Mouse (Mus musculus): Measurements from ENCODE around the gene Anks3. TPM values are rescaled to one million over a fixed set of nuclear protein-coding genes. Genes with fewer than 3 reads are reported as not detected.

Anks3 gene
- polyA plus RNA-seq, 1 experiment from 2014 or later: 60.0 TPM

DNA sequence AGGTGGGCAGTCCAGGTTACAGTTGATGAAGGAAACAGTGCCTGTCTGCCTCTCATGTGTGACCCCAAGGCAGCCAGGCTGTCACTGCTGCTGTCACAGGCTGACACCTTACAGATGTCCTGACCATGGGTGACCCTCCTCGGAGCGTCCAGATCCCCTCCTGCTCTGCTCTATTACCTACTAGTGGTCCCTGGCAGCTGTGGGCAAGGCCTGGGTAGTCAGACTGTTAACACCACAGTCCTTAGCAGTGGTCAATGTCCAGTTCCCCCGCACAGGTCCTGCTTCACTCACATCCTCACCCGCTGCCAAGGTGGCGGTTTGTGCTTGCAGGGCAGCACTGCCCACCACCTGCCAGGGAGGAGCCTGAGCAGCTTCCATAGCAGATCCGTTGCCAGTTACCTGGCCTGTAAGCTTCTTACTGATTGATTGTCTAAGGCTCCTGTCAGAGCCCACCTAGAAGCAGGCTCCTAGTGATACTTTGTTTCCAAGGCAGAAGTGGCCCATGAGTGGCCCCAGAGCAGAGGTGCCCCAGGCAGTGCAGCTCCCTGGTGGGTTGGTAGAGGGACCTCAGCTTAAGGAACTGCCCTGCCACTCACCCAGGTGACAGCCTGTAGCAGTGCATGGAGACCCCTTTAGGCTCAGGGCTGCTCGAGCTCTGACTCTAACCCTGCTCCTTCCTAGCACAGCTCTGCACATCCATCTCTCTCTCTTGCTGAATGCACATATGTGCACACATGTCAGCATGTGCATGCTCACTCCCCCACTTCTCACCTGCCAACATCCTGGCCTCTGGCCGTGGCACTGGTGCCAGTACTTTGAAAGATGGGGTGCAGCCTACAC, 26.4 kb downstream of the Anks3 start:
- no peaks in the 10 kb centered on the region for H3K9me3 ChIP-seq
- no peak for DNase-seq (ENCODE audit: low spot score)
- H3K4me1 ChIP-seq (replicated peaks): peaks cover 22% of the 10 kb centered on the region
- no peaks in the 10 kb centered on the region for H3K27me3 ChIP-seq (ENCODE audit: insufficient read depth, poor library complexity, severe bottlenecking)
- no peak overlapping the region for H3K4me3 ChIP-seq
- peaks cover 80% of the 10 kb centered on the region for H3K36me3 ChIP-seq
- H3K27ac ChIP-seq: no peak overlapping the region
- WGBS: 92% methylated on average over 8 of the region's 8 CpGs

DNA sequence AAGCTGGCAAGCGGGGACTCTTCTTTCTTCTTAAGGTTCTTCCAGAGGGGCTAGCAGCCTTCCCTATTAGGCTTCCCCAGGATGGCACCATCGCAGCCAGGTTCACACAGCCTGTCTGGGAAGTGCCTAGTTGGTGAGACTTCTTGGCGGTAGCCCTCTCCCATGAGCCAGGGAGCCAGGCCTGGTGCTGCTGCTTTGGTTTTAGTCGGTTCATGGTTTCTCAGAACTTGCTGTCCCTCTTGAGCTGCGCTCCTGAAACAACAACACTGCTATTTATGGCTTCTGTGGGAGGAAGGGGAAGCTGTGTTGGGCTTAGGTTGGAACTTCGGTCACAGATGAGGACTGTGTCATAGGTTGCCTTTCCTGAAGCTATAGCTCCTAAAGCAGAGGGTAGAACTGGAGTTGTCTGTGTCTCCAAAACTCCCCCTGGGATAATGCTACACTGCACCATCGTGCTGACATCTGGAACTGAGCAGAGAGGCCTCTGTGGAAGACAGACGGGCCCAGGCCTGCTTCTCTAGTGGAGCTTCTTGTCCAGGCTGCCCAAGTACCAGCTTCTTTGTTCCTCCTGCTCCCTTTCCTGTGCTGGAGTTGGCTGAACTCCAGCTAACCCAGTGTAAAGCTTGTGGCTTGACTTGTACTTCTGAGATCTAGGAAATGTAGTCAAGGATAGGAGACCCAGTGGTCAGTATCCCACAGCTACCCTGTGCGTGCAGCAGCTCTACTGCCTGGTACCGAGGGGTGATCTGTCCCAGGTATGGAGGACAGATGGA, 27.9 kb downstream of the Anks3 start:
- WGBS: 89% methylated on average over 10 of the region's 10 CpGs
- Histone ChIP-seq H3K4me3 (no peak overlapping the region), H3K9me3 (no peaks in the 10 kb centered on the region), H3K27ac (no peak overlapping the region), H3K36me3 (peaks cover 80% of the 10 kb centered on the region), H3K27me3 (ENCODE audit: insufficient read depth, poor library complexity, severe bottlenecking) (no peaks in the 10 kb centered on the region), H3K4me1 (replicated peaks) (peaks cover 22% of the 10 kb centered on the region)
- no peak for DNase-seq (ENCODE audit: low spot score)

DNA sequence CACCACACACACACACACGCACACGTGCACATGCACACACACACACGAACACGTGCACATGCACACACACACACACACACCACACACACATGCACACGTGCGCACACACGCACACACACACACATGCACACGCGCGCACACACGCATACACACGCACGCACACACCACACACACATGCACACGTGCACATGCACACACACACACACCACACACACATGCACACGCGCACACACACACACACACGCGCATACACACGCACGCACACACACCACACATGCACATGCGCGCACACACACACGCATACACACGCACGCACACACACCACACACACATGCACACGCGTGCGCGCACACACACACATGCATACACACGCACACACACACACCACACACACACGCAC, 28.6 kb downstream of the Anks3 start:
- peaks cover 80% of the 10 kb centered on the region for H3K36me3 ChIP-seq

DNA sequence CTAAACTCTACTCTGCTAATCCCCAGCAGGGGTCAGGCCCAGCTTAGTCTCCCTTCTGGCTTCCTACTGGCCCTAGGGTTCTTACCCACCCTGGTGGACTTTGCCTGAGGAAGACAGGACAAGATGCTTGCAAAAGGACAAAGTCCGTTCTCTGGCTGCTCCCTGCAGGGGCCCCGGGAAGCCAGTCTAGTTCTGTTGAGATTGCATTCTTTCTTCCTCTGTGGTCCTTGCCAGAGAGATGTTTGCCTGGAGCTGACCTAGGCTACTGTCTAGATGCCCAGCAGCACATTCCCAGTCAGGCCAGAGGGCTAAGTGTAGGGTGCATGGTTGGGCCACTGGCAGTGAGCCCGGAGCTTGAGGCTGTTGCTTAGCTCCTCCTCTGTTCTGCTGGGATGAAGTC, 31.6 kb downstream of the Anks3 start:
- H3K4me1 ChIP-seq (replicated peaks): no peaks in the 10 kb centered on the region
- no peak overlapping the region for H3K27ac ChIP-seq
- H3K9me3 ChIP-seq: no peaks in the 10 kb centered on the region
- H3K27me3 ChIP-seq (ENCODE audit: insufficient read depth, poor library complexity, severe bottlenecking): no peaks in the 10 kb centered on the region
- 85% methylated on average over 3 of the region's 3 CpGs for WGBS
- H3K4me3 ChIP-seq: no peak overlapping the region
- H3K36me3 ChIP-seq: peaks cover 100% of the 10 kb centered on the region
- no peak for DNase-seq (ENCODE audit: low spot score)

More for the DNA sequence above, 28.6 kb downstream of the Anks3 start:
- 96% methylated on average over 31 of the region's 31 CpGs for WGBS
- no peaks in the 10 kb centered on the region for H3K9me3 ChIP-seq
- H3K27me3 ChIP-seq (ENCODE audit: insufficient read depth, poor library complexity, severe bottlenecking): no peaks in the 10 kb centered on the region
- no peak overlapping the region for H3K4me3 ChIP-seq
- peaks cover 20% of the 10 kb centered on the region for H3K4me1 ChIP-seq (replicated peaks)
- DNase-seq (ENCODE audit: low spot score): no peak
- H3K27ac ChIP-seq: no peak overlapping the region

DNA sequence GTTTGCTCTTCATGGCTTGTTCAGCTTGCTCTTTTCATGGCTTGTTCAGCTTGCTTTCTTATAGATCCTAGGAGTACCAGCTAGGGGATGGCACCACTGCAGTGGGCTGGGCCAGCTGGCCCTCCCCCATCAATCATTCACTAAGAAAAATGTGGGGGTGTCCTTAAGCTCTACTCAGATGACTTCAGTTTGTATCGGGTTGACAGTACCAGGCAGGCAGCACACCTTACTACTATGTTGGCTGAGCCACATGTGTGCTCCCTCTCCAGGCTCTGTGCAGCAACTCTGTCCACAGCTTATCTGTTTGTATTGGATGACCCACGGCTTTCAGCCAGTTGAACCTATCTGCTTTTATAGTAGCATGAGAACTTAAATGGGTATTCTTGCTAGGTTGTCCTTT, 35.5 kb downstream of the Anks3 start:
- Histone ChIP-seq H3K36me3 (peaks cover 100% of the 10 kb centered on the region), H3K4me1 (replicated peaks) (no peaks in the 10 kb centered on the region), H3K4me3 (no peak overlapping the region), H3K27me3 (ENCODE audit: insufficient read depth, poor library complexity, severe bottlenecking) (no peaks in the 10 kb centered on the region), H3K27ac (no peak overlapping the region), H3K9me3 (no peaks in the 10 kb centered on the region)
- DNase-seq (ENCODE audit: low spot score): no peak
- WGBS: 94% methylated on average over 2 of the region's 2 CpGs

DNA sequence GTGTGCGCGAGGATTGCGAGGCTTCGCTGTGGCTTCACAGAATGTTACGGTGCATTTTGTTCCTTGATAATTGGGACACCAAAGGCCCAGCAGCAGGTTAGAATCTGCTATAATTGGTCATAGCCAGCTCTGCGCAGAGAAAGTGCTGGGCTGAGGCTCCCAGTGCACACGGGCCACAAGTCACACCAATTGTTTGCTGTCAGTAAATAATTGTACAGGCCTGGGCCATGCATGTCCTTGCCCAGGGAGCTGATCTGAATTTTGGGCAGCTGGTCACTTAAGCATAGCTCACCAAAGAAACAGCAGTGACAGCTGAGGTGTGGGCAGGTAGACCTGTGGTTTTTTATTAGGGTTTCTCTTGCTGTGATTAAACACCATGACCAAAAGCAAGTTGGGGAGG, 36.0 kb downstream of the Anks3 start:
- no peaks in the 10 kb centered on the region for H3K27me3 ChIP-seq (ENCODE audit: insufficient read depth, poor library complexity, severe bottlenecking)
- no peak for DNase-seq (ENCODE audit: low spot score)
- H3K27ac ChIP-seq: no peak overlapping the region
- H3K4me3 ChIP-seq: no peak overlapping the region
- no peaks in the 10 kb centered on the region for H3K9me3 ChIP-seq
- H3K4me1 ChIP-seq (replicated peaks): no peaks in the 10 kb centered on the region
- H3K36me3 ChIP-seq: peaks cover 100% of the 10 kb centered on the region
- 96% methylated on average over 7 of the region's 7 CpGs for WGBS

DNA sequence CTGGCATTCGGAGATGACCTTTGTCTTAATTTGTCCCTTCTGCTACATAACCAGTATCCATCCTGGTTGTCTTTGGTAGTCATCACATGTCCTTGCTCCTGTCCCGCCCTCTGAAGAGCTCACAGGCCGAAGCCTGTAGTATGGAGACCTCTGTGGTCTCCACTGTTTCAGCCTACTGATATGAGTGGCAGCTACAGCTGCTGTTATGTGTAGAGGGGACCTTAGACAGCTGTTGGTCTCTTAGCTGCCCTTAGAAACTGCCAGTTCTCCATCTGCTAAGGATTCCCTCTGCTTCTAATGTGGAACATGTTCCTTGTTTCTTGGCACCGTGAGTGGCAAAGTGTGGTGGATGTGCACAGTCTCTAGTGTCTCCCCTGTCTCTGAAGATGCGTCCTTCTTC, 40.0 kb downstream of the Anks3 start:
- H3K27me3 ChIP-seq (ENCODE audit: insufficient read depth, poor library complexity, severe bottlenecking): no peaks in the 10 kb centered on the region
- peaks cover 84% of the 10 kb centered on the region for H3K36me3 ChIP-seq
- H3K27ac ChIP-seq: no peak overlapping the region
- H3K4me1 ChIP-seq (replicated peaks): no peaks in the 10 kb centered on the region
- H3K9me3 ChIP-seq: no peaks in the 10 kb centered on the region
- no peak for DNase-seq (ENCODE audit: low spot score)
- H3K4me3 ChIP-seq: no peak overlapping the region
- 95% methylated on average over 5 of the region's 5 CpGs for WGBS

DNA sequence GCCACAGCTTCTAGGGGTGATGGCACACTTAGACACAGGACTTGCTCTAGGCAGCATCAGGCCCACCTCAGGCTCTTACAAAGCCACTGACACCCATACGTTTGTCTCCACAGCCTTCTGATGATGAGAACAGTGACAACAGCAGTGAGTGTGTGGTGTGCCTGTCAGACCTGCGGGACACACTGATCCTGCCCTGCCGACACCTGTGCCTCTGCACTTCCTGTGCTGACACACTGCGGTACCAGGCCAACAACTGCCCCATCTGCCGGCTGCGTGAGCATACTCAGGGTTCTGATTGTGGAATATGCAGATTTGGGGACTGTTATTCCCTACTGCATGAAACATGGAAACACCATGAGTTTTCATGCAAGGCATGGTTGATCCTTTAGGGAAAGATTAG, 41.5 kb downstream of the Anks3 start:
- Histone ChIP-seq H3K27me3 (ENCODE audit: insufficient read depth, poor library complexity, severe bottlenecking) (no peaks in the 10 kb centered on the region), H3K9me3 (no peaks in the 10 kb centered on the region), H3K4me3 (no peak overlapping the region), H3K27ac (no peak overlapping the region), H3K36me3 (peaks cover 74% of the 10 kb centered on the region), H3K4me1 (replicated peaks) (no peaks in the 10 kb centered on the region)
- no peak for DNase-seq (ENCODE audit: low spot score)
- 90% methylated on average over 6 of the region's 6 CpGs for WGBS

DNA sequence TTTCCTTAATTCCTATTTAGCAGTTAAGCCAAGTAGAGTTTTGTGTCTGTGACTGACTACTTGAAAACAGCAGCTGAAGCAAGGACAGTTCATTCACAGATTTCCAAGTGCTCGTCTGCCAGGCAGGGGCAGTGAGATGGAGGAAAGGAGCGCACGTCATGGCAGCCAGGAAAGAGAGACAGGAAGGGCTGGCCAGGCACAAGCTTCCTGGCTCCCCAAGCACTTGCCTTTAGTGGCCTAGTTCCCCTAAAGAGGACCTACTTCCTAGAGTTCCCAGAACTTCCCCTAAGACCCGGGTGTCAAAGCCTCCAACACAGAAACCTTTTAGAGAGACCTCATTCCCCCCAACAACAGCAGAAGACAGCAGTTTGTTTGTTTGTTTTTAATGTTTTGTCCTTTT, 43.4 kb downstream of the Anks3 start:
- Histone ChIP-seq H3K27me3 (ENCODE audit: insufficient read depth, poor library complexity, severe bottlenecking) (no peaks in the 10 kb centered on the region), H3K36me3 (peaks cover 73% of the 10 kb centered on the region), H3K9me3 (no peaks in the 10 kb centered on the region), H3K4me3 (no peak overlapping the region), H3K27ac (no peak overlapping the region), H3K4me1 (replicated peaks) (no peaks in the 10 kb centered on the region)
- DNase-seq (ENCODE audit: low spot score): no peak
- 75% methylated on average over 4 of the region's 4 CpGs for WGBS

DNA sequence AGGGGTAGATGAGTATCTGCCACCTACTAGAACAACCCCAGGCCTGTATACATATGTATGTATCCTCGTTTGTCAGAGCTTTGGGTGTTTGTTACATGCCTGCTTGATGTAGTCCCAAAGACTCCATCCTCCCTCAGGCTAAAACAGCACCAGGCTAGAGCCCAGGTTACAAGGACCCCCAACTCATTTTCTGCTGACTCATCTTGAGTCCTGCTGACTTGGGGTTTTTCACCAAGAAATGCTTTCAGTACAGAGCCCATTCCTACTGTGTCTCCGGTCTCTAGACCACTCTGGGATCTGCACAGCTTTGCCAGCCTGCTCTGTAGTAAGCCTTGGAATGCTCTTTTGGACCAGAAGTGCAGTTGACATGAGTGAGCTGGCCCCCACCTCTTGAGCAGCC, 47.4 kb downstream of the Anks3 start:
- no peaks in the 10 kb centered on the region for H3K9me3 ChIP-seq
- no peaks in the 10 kb centered on the region; the same call in 1 of the 2 replicates for H3K4me1 ChIP-seq (replicated peaks)
- no peak overlapping the region for H3K4me3 ChIP-seq
- no peak overlapping the region for H3K27ac ChIP-seq
- 81% methylated on average over 2 of the region's 2 CpGs for WGBS
- H3K27me3 ChIP-seq (ENCODE audit: insufficient read depth, poor library complexity, severe bottlenecking): no peaks in the 10 kb centered on the region
- H3K36me3 ChIP-seq: peaks cover 66% of the 10 kb centered on the region
- DNase-seq (ENCODE audit: low spot score): no peak

DNA sequence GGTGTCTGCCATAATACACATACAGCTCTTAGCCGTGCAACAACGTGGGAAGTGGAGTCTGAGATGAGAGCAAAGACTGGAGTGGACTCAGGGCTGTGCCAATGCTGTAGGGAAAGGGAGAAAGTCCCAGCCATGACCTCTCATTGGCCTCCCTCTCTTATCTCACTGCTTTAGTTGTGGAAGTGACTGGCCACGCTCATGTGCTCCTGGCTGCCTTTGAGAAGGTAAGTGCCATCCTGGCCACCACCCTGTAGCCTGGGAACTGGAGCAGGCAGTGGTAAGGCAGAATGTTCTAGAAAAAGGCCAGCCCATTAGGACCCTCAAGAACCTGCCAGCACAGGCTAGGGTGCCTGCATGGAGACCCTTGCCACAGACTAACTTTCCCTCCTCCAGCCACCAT, 48.1 kb downstream of the Anks3 start:
- H3K9me3 ChIP-seq: no peaks in the 10 kb centered on the region
- DNase-seq (ENCODE audit: low spot score): no peak
- H3K4me1 ChIP-seq (replicated peaks): no peaks in the 10 kb centered on the region; the same call in 1 of the 2 replicates
- peaks cover 72% of the 10 kb centered on the region for H3K36me3 ChIP-seq
- 94% methylated on average over 3 of the region's 3 CpGs for WGBS
- no peaks in the 10 kb centered on the region for H3K27me3 ChIP-seq (ENCODE audit: insufficient read depth, poor library complexity, severe bottlenecking)
- H3K27ac ChIP-seq: no peak overlapping the region
- no peak overlapping the region for H3K4me3 ChIP-seq

DNA sequence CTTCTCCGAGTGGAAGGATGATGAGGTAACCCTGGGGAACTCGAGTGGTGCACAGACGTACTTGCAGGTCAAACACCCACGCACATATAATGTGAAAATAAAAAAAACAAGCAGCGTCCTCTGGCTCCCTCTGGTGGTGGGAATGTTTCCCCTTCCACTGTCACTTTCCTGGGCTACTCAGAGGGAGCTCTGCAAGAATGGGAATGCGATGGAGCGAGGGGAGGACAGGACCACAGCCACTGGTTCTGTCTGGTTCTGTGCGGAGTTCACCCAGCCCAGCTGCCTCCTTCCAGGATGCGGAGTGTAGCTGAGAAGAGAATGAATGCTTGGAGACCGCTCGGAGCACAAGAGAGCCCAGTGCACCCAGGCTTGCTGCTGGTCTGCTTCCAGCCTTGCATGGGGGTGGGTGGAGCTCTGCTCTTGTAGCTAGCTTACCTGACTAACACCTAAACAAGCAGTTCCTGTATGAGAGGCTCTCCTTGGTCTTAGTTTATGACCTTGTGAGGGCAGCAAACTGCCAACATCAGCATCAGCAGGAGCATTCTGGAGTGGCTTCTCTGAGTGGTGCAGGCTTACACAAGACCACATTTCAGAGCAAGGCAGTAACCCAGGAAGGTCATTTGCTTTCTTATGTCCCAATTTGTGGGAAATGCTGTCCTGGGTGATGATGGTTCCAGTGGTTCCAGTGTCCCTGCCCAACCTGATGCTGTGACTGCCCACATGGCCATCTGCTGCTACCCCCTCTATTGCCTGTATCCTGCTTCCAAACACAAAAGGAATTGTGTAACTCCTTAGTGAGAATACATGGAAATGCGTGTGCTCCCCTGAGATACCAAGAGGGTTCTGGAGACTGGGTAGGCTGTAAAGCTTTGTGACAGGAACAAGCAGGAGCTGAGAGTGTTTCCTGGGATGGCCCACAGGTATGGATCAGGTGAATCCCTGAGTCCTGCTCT, 49.9 kb downstream of the Anks3 start:
- Histone ChIP-seq H3K27me3 (ENCODE audit: insufficient read depth, poor library complexity, severe bottlenecking) (no peaks in the 10 kb centered on the region), H3K36me3 (peaks cover 79% of the 10 kb centered on the region), H3K9me3 (no peaks in the 10 kb centered on the region), H3K4me1 (replicated peaks) (no peaks in the 10 kb centered on the region; the same call in 1 of the 2 replicates), H3K4me3 (no peak overlapping the region), H3K27ac (no peak overlapping the region)
- DNase-seq (ENCODE audit: low spot score): peak; percentile 75
- 38% methylated on average over 12 of the region's 12 CpGs for WGBS
